Mouse (Mus musculus): ENCODE results near the gene Gfer. TPM values are rescaled to one million over a fixed set of nuclear protein-coding genes. Genes with fewer than 3 reads are reported as not detected.
A peak's percentile ranks its signal among the peaks of the same experiment; 100 is the strongest.
"Not testable (repeated sequence)": the region's sequence is repeated elsewhere in the genome, so short reads cannot be mapped to it uniquely, and the experiment has no call there.

Gene Gfer
- polyA plus RNA-seq, 1 experiment = 29.2 TPM

DNA sequence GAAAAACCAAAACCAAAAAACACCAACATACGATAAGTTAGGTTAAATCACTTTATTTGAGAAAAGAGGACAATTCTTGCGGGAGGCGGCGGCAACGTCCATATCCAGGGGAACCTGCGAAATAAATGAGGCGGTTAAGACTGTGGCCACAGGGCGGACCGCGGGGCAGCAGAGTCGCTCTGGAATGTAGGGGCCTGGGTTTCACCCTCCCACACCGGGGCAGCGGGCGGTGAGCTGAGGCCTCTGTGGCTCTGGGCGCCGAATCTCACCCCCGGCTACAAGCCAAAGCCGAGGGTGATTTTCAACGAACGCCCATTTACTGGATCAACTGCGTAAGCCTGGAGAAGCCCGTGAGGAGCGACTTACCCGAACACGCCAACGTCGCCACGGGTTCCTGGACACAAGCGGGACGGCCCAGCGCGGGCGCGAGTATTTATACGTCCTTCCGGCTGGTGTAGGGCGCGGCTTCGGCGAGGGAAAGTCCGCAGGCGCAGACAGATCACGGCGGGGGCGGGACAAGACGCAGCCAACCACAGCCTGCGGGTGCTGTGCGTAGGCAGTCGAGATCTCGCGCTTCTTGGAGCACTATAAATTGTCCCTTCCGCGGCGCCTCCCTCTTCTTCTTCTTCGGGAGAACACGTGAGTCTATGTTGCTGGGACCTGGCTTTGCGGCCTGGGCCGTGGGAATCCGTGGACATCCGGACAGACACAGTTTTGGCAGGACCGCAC lies 23.7 kb upstream of the Gfer start:
- peak; percentile 100 for DNase-seq (ENCODE audit: low read depth)
- TF ChIP-seq POLR2A (IDR thresholded peaks at IDR 0.05; ENCODE audit: borderline replicate concordance, extremely low read depth, insufficient read depth, insufficient read length, poor library complexity, severe bottlenecking) (peak; percentile 85; the same call in 1 of the 2 replicates), CTCF (IDR thresholded peaks at IDR 0.05; ENCODE audit: borderline replicate concordance, extremely low read depth, insufficient read depth, insufficient read length) (no peak)

DNA sequence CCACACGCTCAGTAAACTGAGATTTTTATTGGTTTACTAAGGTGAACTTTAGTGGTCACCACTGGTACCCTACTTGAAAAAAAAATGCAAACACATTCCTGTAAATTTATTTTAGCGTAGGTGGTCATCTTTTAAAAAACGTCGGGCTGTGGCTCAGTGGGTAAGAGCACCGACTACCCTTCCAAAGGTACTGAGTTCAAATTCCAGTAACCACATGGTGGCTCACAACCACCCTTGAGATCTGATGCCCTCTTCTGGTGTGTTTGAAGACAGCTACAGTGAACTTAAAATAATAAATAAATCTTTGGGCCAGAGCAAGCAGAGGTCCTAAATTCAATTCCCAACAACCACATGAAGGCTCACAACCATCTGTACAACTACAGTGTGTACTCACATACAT lies 23.0 kb upstream of the Gfer start:
- DNase-seq (ENCODE audit: low read depth) = not testable (repeated sequence)
- TF ChIP-seq CTCF (IDR thresholded peaks at IDR 0.05; ENCODE audit: borderline replicate concordance, extremely low read depth, insufficient read depth, insufficient read length) = 0 out of 2 replicates have a peak, but pooled peaks have one; percentile 1

DNA sequence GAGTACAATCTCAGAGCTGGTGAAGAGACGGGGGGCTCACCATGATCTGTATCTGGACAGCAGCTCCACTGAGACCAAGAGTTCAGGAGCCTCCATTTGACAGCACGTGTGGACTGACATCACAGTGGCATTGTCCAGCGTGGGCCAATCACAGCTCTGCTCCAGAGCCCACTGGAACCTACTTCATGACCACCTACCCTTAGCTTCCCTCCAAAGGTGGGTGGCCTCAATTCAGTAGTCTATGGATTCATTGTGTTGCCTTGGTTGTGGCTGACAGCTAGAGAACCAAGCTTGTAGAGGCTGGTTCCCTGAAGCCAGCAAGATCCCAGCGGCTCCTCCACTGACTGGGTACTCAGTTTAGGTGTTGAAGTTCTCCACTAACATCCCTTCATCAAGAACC lies 22.0 kb upstream of the Gfer start, which contains the start of the genes Rnf151 and Rps2:
TSS of gene Rnf151 (minus strand) at position 121 of the 400 bp plus-strand sequence.
TSS of gene Rps2 (plus strand) at position 174 of the 400 bp plus-strand sequence.
- no peak for DNase-seq (ENCODE audit: low read depth)
- no peak for TF ChIP-seq CTCF (IDR thresholded peaks at IDR 0.05; ENCODE audit: borderline replicate concordance, extremely low read depth, insufficient read depth, insufficient read length)
- TF ChIP-seq POLR2A (IDR thresholded peaks at IDR 0.05; ENCODE audit: borderline replicate concordance, extremely low read depth, insufficient read depth, insufficient read length, poor library complexity, severe bottlenecking) = no peak

DNA sequence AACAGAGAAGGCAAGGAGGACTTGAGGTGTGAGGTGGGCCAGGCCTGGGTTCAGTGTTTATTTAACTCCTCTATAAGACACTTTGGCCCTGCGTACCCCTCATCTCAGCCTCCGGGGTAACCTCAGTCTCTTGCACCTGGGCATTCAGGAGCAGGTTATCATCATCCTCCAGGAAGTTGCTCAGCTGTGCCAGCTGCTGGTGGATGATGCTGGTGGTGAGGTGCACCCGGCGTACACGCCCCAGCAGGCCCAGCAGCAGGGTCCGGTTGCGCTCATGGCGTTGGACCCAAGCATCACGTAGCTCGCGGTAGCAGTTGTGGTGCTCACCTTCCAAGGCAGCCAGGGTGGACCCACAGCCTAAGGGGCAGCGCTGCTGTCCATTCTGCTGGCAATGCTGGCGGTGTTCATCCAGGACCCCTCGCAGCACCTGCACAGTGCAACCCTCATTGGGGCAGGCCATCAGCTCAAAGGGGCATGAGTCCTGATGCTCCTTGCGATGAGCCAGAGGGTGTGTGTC lies 20.3 kb upstream of the Gfer start:
- TF ChIP-seq POLR2A (IDR thresholded peaks at IDR 0.05; ENCODE audit: borderline replicate concordance, extremely low read depth, insufficient read depth, insufficient read length, poor library complexity, severe bottlenecking) = no peak
- no peak for TF ChIP-seq CTCF (IDR thresholded peaks at IDR 0.05; ENCODE audit: borderline replicate concordance, extremely low read depth, insufficient read depth, insufficient read length)
- no peak for DNase-seq (ENCODE audit: low read depth)

DNA sequence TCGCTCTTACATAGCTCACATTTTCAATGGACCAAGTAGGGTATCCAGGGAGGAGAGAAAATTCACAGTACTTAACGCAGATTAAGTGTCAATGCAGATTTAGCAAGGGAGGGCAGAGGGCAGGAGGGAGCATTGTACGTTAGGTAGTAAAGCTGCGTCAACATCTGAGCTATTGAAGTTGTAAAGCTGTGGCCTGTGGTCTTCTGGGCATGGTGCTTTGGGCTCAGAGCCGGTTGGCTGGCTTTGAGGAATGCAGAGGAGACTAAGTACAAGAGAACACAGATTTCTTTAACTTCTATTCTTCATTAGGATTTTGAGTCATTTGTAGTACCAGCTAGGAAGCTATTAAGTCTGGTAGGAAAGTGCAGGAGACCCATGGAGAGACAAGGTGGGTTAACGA lies 19.6 kb upstream of the Gfer start:
- TF ChIP-seq CTCF (IDR thresholded peaks at IDR 0.05; ENCODE audit: borderline replicate concordance, extremely low read depth, insufficient read depth, insufficient read length) (no peak), POLR2A (IDR thresholded peaks at IDR 0.05; ENCODE audit: borderline replicate concordance, extremely low read depth, insufficient read depth, insufficient read length, poor library complexity, severe bottlenecking) (no peak)
- no peak for DNase-seq (ENCODE audit: low read depth)

DNA sequence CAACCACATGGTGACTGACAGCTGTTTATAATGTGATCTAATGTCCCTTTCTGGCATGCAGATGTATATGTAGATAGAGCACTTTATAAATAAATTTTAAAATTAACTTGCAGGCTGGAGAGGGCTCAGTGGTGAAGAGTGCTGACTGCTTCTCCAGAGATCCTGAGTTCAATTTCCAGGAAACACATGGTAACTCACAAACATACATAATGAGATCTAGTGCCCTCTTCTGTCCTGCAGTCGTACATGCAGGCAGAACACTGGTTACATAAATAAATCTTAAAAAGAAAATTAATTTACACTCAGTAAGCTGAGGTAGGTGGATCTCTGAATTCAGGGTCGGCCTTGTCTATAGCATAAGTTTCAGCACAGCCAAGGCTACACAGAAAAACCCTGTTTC lies 12.7 kb upstream of the Gfer start:
- TF ChIP-seq POLR2A (IDR thresholded peaks at IDR 0.05; ENCODE audit: borderline replicate concordance, extremely low read depth, insufficient read depth, insufficient read length, poor library complexity, severe bottlenecking) (no peak), CTCF (IDR thresholded peaks at IDR 0.05; ENCODE audit: borderline replicate concordance, extremely low read depth, insufficient read depth, insufficient read length) (no peak; the same call in 1 of the 2 replicates)
- peak; percentile 59 for DNase-seq (ENCODE audit: low read depth)

DNA sequence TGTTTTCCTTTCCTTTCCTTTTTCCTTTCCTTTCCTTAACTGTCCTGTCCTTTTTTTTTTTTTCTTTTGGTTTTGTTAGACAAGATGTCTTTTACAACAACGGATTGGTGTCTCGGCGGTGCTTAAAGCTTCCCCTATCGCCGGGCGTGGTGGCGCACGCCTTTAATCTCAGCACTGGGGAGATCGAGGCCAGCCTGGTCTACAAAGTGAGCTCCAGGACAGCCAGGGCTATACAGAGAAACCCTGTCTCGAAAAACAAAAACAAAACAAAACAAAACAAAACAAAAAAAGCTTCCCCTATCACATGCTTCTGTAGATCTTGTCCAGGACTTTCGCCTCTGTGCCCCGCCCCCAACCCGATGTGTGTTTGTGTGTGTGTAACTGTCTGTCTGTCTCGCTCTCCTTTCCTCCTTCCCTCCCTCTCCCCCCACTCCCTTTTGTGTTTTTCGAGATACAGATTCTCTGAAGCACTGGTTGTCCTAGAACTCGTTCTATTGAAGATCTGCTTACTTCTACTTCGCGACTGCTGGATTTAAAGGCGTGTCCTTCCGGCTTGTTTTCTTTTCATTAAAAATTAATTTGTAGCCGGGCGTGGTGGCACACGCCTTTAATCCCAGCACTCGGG lies 12.0 kb upstream of the Gfer start:
- TF ChIP-seq CTCF (IDR thresholded peaks at IDR 0.05; ENCODE audit: borderline replicate concordance, extremely low read depth, insufficient read depth, insufficient read length) (no peak), POLR2A (IDR thresholded peaks at IDR 0.05; ENCODE audit: borderline replicate concordance, extremely low read depth, insufficient read depth, insufficient read length, poor library complexity, severe bottlenecking) (no peak)
- DNase-seq (ENCODE audit: low read depth) = peak; percentile 25

DNA sequence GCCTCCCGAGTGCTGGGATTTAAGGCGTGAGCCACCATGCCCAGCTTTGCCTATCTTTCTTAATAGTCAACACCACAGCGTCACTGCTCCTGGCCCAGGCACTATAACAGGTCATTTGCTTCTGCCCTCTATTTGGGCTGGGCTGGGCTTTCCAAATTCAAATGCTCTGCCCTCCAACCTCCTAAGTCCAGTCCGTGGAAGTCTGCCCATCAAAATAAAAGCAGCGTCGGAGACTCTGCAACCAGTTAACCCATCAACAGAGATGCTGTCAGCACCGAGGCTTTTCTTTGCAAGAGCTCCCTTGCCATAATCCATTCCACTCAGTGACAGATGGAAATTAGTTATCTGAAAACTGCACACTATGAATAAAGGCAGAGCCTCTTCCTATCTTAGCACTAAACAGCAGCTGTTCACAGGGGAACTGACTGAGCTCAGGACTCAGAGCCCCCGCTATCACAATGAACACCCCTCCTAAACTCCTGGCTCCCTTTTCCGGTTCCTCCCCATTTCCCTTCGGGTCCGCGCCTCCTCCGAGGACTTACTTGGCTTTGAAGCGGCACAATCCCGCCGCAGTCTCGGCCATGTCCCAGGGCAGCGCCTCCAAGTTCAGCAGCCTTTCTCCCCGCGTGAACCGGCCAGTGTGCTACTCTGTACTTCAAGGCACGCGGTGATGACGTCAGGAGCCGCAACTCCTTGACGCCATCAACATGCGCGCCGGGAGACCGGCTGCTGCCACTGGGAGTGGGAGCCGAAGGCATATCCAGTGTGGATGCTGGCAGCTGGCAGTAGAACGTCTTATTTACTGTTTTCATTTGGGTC lies 11.2 kb upstream of the Gfer start, which contains the start of gene Tbl3:
TSS of gene Tbl3 (minus strand) at position 679 of the 819 bp plus-strand sequence.
- TF ChIP-seq POLR2A (IDR thresholded peaks at IDR 0.05; ENCODE audit: borderline replicate concordance, extremely low read depth, insufficient read depth, insufficient read length, poor library complexity, severe bottlenecking) (peak; percentile 44; the same call in 1 of the 2 replicates), CTCF (IDR thresholded peaks at IDR 0.05; ENCODE audit: borderline replicate concordance, extremely low read depth, insufficient read depth, insufficient read length) (no peak)
- DNase-seq (ENCODE audit: low read depth) = peak; percentile 98

DNA sequence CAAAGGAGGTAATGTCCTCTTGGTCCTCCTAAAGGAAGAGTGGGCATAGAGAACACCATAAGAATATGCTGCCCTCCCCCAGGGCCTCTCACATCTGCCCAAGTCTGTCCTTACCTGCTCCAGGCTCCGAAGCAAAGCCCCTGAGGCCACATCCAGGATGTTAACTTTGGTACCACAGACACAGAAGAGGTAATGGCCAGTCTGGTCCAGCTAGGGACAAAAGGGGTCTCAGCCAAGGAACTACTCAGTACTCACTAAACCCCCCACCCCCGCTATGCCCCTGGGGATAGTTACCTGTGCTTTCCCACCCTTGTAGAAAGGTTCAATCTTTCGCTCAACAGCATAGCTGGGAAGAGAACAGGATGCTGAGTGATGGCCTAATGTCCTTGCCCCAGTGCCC lies 9.9 kb upstream of the Gfer start:
- TF ChIP-seq POLR2A (IDR thresholded peaks at IDR 0.05; ENCODE audit: borderline replicate concordance, extremely low read depth, insufficient read depth, insufficient read length, poor library complexity, severe bottlenecking) (no peak), CTCF (IDR thresholded peaks at IDR 0.05; ENCODE audit: borderline replicate concordance, extremely low read depth, insufficient read depth, insufficient read length) (no peak)
- no peak for DNase-seq (ENCODE audit: low read depth)

DNA sequence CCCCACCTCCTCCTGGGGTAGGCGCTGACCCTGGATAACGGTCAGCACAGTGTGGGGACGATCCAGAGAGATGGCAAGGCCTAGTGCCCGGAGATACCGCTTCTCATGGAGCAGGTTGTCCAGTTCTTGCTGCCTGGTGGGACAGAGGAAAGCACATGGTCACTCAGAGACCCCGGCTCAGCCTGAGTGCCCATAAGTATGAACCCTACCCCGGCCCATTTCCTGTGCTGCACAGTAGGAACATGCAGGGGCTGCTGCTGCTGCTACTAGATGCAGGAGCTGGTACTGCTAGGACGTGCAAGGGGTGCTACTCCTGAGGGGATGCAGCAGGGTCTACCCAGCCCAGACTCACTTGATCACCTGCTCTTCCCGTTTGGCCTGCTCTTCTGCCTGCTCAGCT lies 5.3 kb upstream of the Gfer start:
- no peak for TF ChIP-seq POLR2A (IDR thresholded peaks at IDR 0.05; ENCODE audit: borderline replicate concordance, extremely low read depth, insufficient read depth, insufficient read length, poor library complexity, severe bottlenecking)
- DNase-seq (ENCODE audit: low read depth) = no peak

DNA sequence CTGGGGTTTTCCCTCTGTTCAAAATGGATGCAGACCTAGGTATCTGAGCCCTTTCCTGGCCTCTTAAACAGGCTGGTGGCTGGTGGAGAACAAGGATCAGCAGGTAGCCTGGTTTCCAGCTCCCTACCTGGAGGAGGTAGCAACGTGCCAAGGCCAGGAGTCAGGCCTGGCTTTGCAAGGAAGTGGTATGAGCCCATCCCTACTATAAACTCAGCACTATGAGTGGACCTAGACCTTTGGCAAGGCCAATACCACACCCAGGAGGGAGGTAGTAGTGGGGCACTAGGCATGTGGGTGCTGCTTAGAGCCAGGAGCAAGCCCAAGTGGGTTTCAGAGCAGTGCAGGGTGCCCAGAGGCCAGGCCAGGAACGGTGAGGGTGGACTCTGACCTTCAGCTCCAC lies 3.5 kb upstream of the Gfer start:
- DNase-seq (ENCODE audit: low read depth) = no peak
- TF ChIP-seq POLR2A (IDR thresholded peaks at IDR 0.05; ENCODE audit: borderline replicate concordance, extremely low read depth, insufficient read depth, insufficient read length, poor library complexity, severe bottlenecking) (no peak), CTCF (IDR thresholded peaks at IDR 0.05; ENCODE audit: borderline replicate concordance, extremely low read depth, insufficient read depth, insufficient read length) (no peak)
